Mouse (Mus musculus) heart, postnatal 0 days (tissue): ENCODE data around the gene Smim22.
A peak's percentile ranks its signal among the peaks of the same experiment; 100 is the strongest.

Experiments
- CTCF ChIP-seq: IDR thresholded peaks from 2 replicates; pipeline ENCODE4 v1.5.1; 2016; ENCODE audit warnings: antibody characterized with exemption, control low read depth, low read depth
- EP300 ChIP-seq: IDR thresholded peaks from 2 replicates; pipeline ENCODE4 v1.6.1; 2016; ENCODE audit warnings: antibody characterized with exemption, low read depth

- TF ChIP-seq CTCF (no peak; the same call in 1 of the 2 replicates), EP300 (peak; percentile 60; the same call in 1 of the 2 replicates)
Observed at GRCm38 (mm10) chr16:5013054-5013838, 6.2 kb downstream of the Smim22 start, which contains the start of gene Rogdi.
